Mouse (Mus musculus): ENCODE results near the gene Ino80b.
"Not testable (repeated sequence)": the region's sequence is repeated elsewhere in the genome, so short reads cannot be mapped to it uniquely, and the experiment has no call there.

Ino80b gene

DNA sequence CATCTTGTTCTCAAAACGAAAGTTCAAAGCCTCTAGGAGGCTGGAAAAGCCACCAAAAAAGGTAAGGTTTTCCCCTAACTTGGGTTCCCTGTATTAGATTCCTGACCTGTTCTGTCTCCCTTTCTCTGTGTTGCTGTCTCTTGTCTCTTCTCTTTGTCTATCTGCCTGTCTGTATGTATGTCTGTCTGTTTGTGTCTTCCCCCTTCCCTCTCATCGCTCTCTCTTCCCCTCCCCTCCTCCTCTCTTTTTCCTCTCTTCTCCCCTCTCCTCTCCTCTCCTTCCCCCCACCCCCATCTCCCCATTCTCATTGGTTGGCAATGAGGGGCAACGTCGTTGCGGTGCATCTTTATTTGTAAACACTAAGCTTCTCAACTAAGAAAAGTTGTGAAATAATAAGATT, at the start of gene Ino80b:
Ino80b (minus strand) TSS at position 101 of the 400 bp plus-strand sequence.
- no peak for DNase-seq (ENCODE audit: low spot score in 2 of 2)

GRCm38 (mm10) chr6:83172240-83172920, 47.1 kb upstream of the Ino80b start:
- DNase-seq (ENCODE audit: low spot score in 2 of 2), result no peak

DNA sequence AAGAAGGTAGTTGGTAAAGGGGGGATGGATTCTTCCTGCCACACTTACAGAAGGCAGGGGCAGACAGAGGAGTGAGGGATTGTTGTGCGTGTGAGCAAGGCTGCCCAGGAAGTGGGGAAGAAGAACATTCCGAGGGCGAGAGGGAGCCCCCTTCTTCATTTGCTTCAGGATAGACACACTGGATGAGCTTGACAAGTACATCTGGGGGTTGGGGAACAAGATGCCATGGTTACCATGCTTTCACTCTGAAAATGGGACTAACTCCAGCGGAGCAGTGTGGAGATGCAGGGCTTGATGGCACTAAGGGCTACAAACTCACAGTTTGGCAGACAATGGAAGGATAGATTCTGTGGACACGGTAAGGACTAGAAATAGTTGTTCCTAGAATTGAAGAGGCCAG, 45.8 kb upstream of the Ino80b start:
- no peak for DNase-seq (ENCODE audit: low spot score in 2 of 2)

GRCm38 (mm10) chr6:83169872-83170271, 44.6 kb upstream of the Ino80b start:
- peak in 1 of 2 experiments; percentile 27 for DNase-seq (ENCODE audit: low spot score in 2 of 2)

- DNase-seq (ENCODE audit: low spot score in 2 of 2), result no peak
Measured at GRCm38 (mm10) chr6:83166243-83166630, 41.0 kb upstream of the Ino80b start.

DNA sequence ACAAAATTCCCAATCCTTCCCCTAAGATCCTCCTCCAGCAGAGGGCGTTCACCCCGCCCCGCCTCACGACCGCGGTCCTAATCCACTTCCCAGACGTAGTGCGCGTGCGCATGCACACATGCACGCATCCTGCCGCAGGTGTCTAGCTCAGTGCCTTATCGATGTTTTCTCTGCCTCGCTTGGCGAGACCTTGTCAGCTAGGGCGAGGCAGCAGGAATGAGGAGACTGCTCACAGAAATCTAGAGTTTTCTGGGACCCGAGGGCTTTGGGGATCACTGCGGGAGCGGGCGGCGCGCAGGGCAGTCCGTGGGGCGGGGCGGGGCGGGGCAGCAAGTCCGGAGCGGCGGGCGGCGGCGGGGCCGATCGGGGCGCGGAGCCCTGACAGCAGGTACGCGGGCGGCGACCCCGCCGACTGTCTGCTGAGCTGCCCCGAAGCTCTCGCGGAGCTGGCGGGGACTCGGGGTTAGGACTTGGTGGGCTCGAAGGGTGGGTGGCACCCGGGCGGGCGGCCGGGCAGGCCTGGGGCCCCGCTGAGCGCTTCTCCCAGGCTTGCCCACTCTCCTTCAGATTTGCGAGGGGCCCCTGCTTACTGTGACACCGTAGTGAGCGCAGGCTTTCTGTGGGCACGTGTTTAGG, 40.5 kb upstream of the Ino80b start, which contains the start of gene Dctn1:
Dctn1 (plus strand) TSS at position 314 of the 636 bp plus-strand sequence.
- DNase-seq (ENCODE audit: low spot score in 2 of 2), result peak; percentile 91 to 94

- DNase-seq (ENCODE audit: low spot score in 2 of 2), result no peak
Measured at GRCm38 (mm10) chr6:83165026-83165606, 39.9 kb upstream of the Ino80b start.

DNA sequence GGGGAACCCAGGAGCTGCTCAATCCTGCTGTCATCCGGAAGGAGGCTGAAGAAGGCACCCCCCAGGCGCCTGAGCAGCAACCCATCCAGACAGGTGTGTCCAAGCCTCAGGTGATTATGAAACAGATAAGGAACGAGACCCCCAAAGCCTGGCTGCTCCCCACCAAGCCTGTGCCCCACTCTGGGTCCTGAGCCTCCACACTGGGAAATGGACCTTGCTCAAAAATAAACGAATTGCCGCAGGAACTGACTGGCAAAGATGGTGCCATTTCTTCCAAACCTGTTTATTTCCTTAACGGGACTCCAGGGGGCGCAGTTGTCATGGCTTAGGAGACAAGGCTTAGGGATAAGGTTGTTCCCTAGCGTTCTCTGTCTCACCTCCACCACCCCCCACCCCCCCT, 37.5 kb upstream of the Ino80b start:
- DNase-seq (ENCODE audit: low spot score in 2 of 2), result peak; percentile 59

DNA sequence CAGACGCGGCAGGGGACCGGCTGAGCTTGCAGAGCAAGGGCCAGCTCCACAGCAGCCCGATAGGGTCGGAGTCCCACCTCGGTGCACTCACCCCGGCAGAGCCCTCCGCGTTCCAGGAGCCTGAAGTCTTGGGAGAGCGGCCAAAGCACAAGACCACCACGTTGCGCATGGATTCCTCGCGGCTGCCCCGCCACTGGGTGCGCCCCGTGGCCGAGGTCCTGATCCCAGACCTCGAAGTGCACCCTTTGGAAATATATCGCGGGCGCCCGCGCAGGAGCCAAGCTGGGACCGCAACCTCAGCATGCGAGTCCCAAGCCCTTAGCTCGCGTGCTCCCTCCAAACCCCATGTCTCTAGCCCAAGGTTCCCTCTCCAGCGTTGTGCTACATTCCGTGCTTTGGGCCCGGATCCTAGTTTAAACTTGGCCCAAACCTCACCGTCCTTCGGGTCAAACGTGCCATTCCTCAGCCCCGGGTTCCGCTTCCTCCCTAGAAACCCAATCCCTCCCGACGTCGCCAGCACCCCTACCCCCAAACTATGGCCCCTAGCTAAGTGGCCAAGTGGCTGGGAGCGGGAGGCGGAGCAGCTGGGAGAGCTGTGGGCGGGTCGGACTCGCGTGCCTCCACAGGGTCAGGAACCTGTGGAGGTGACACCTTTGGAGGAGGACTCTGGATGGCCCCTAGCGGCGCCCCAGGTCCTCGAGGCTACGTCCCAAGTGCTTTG, 36.9 kb upstream of the Ino80b start:
- peak; percentile 46 to 54 for DNase-seq (ENCODE audit: low spot score in 2 of 2)

GRCm38 (mm10) chr6:83161442-83161841, 36.2 kb upstream of the Ino80b start:
- DNase-seq (ENCODE audit: low spot score in 2 of 2), result no peak

- not testable (repeated sequence) for DNase-seq (ENCODE audit: low spot score in 2 of 2)
Measured at GRCm38 (mm10) chr6:83159456-83159855, 34.2 kb upstream of the Ino80b start.

DNA sequence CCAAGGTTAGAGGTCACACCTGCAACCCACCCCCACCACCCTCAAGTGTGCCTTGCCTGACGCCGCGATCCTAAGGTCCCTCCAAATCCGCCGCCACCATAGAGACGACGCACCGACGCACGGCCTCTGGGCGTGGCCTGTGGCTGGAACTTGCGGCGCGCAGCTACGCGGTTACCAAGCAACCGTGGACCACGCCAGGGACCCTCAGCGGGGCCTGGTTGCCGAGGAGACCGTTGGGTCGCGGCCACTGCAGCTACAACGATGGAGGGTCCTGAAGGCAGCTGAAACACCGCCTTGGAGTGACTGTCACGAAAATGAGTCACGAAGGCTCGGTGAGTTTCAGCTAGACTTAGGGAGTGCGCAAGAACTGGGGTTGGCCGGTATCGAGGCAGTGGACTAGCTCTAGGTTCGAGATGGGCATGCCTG, 31.0 kb upstream of the Ino80b start, which contains the start of the genes Wdr54 and 1700003E16Rik:
Wdr54 (minus strand) TSS at position 139 of the 426 bp plus-strand sequence.
1700003E16Rik (plus strand) TSS at position 146 of the 426 bp plus-strand sequence.
- DNase-seq (ENCODE audit: low spot score in 2 of 2), result peak in 1 of 2 experiments; percentile 44

DNA sequence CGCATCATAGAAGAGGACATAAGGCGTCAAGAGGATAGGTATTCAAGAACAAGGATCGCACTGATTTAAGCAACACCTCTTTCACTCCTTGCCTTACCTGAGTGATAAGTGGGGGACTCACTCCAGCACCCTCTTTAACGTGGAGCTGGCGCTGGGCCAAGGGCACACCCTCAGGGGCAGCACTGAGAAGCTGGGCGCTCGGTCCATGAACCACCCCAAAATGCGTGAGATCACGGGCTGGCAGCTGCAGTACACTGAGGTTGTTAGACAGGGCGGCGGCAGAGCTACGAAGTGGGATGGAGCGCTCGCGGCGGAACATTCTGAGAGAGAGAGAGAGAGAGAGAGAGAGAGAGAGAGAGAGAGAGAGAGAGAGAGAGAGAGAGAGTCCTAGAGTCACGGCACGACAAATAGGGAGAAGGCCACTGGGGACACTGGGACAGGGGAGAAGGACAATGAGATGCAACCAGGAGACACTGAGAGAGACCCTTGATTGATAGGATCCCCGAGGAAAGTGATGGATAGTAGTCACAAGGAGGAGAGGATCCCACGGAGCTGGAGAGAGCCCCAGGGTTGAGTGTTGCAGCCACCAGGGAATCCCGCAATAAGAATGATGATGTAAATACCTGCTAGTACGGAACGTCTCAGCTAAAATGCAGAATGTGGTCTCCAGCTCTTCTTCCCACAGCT, 30.5 kb upstream of the Ino80b start:
- no peak for DNase-seq (ENCODE audit: low spot score in 2 of 2)

DNA sequence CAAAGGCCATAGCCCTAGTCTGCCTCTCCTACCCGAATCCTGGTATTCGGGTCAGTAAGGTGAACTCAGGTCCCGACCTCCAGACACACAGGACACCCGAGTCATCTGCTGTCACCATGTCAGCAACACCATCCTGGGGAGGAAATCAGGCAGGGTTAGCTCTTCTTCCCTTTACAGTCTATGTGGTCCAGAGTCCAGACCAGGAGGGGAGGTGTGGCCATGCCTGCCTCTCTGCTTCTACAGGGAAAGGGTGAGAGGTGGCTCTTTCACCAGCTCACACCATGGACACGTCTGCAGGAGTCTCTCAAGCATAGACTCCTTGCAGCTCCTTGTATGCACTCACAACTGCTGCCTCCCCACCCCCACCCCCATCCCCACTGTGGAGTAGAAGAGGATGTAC, 28.3 kb upstream of the Ino80b start:
- no peak for DNase-seq (ENCODE audit: low spot score in 2 of 2)

GRCm38 (mm10) chr6:83153038-83153437, 27.8 kb upstream of the Ino80b start:
- no peak for DNase-seq (ENCODE audit: low spot score in 2 of 2)

DNA sequence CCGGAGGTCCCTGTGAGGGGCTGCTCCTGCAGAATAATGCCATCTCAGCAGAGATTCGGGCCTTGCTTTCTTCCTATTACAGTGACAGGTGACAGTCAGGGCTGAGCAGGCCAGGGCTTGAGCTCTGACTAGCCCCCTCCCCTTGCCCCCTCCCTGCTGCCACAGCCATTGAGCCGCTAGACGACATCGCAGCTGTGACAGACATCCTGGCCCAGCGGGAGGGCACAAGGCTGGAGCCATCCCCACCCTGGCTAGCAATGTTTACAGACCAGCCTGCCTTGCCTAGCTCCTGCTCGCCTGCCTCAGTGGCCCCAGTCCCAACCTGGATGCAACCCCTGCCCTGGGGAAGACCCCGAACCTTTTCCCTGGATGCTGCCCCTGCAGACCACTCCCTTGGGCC, 26.5 kb upstream of the Ino80b start:
- no peak for DNase-seq (ENCODE audit: low spot score in 2 of 2)

- no peak for DNase-seq (ENCODE audit: low spot score in 2 of 2)
Measured at GRCm38 (mm10) chr6:83147280-83147679, 22.0 kb upstream of the Ino80b start.

DNA sequence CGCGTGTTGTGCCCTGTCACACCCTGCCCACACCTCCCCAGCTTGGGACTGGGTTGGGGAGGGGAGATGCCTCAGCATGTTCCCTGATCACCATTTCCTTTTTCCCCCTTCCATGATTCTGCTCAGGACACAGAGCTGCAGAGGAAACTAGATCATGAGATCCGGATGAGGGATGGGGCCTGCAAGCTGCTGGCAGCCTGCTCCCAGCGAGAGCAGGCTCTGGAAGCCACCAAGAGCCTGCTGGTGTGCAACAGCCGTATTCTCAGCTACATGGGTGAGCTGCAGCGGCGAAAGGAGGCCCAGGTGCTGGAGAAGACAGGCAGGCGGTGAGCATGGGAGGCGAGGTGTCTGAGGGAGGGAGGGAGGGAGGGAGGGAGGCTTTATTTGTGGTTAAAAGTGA, 20.6 kb upstream of the Ino80b start:
- no peak for DNase-seq (ENCODE audit: low spot score in 2 of 2)

- DNase-seq (ENCODE audit: low spot score in 2 of 2), result no peak
Measured at GRCm38 (mm10) chr6:83145209-83145608, 20.0 kb upstream of the Ino80b start.

- peak in 1 of 2 experiments; percentile 46 for DNase-seq (ENCODE audit: low spot score in 2 of 2)
Measured at GRCm38 (mm10) chr6:83142886-83143285, 17.7 kb upstream of the Ino80b start.

- DNase-seq (ENCODE audit: low spot score in 2 of 2), result no peak
Measured at GRCm38 (mm10) chr6:83142211-83142731, 17.0 kb upstream of the Ino80b start.

Data from urinary bladder, postnatal 36 days (tissue).